Mouse (Mus musculus) stomach, adult 2 months (tissue): ENCODE results near the gene Dynlt1f. TPM values are rescaled to one million over a fixed set of nuclear protein-coding genes. Genes with fewer than 3 reads are reported as not detected.

Experiments
- polyA plus RNA-seq: library from polyadenylated mRNA; depleted of rRNA; stranded (reverse); fragments of >200 nt; gene quantifications from 2 replicates; pipeline ENCODE4 v1.2.3, GENCODE M21; 2012; rRNA removed

Gene Dynlt1f
- 23.5 and 27.9 TPM in 2 replicates for polyA plus RNA-seq

DNA sequence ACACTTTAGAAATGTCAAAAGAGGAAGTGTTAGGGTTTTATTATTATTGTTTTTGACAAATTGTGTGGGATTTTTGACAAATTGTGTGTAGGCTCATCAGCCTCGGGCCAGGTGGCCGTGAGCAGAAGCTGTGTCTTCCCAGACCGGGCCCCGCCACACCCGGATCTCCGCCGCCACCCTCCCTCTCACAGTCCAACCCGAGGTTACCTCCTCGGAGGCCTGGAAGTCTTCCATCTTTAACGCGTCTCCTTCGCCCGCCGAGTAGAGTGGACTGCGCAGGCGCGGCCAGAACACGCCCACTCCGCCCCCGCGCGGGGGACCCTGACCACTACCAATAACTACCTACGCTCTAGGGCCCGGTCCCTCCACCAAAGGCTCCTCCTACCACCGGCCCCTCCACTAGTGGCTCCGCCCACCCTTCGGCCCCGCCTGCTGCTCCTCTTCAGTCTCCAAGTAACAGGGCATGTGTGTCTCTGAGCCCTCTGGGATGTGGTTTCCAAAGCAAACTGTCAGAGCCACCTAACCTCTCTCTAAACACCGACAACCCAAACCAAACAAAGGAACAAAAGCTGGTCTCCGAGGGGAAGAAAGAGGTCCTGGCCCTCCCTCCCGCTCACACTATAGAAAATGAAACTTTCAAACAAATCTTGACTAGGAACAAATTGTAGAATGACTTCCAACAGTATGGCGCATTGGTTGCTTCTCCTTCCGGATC lies at the start of gene Dynlt1f:
Dynlt1f (minus strand) TSS at position 334 of the 715 bp plus-strand sequence.

DNA sequence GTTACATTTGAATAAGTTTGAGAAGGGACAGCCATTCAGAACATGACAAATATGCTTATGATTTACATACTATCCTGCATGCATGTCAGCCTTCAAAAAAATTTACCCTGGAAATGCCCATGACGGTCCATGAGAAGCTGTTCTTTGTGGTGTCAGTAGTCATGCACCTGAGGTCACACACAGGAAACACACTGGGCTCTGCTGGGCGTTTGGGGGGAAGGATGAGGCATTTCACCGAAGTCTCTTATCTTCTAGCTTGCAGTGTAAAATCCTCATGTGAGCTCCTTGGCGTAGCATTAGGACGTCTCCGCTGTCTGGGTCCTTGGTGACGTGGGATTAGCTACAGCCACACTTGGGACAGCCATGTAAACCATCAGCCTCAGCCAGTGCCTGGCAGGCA lies 3.1 kb upstream of the Dynlt1f start, which contains the start of gene Sytl3:
Sytl3 (plus strand) TSS at position 293 of the 400 bp plus-strand sequence.

DNA sequence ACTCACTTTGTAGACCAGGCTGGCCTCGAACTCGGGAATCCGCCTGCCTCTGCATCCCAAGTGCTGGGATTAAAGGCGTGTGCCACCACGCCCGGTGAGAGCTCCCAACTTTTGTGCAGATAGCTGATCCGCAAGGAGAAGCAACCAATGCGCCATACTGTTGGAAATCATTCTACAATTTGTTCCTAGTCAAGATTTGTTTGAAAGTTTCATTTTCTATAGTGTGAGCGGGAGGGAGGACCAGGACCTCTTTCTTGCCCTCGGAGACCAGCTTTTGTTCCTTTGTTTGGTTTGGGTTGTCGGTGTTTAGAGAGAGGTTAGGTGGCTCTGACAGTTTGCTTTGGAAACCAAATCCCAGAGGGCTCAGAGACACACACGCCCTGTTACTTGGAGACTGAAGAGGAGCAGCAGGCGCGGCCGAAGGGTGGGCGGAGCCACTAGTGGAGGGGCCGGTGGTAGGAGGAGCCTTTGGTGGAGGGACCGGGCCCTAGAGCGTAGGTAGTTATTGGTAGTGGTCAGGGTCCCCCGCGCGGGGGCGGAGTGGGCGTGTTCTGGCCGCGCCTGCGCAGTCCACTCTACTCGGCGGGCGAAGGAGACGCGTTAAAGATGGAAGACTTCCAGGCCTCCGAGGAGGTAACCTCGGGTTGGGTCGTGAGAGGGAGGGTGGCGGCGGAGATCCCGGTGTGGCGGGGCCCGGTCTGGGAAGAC lies 54.3 kb downstream of the Dynlt1f start, which contains the start of gene Dynlt1c:
Dynlt1c (plus strand) TSS at position 468 of the 708 bp plus-strand sequence.

Other genes starting within 250 kb of the Dynlt1f start
- 105 and 118 TPM in 2 replicates for gene Dynlt1b, start 225.8 kb downstream of the Dynlt1f start, polyA plus RNA-seq
- 2.7 and 3.7 TPM in 2 replicates for gene Dynlt1c, start 54.2 kb downstream of the Dynlt1f start, polyA plus RNA-seq
- gene Sytl3, start 3.2 kb upstream of the Dynlt1f start, polyA plus RNA-seq, result 0.15 and 0.39 TPM in 2 replicates
- 96.7 and 125 TPM in 2 replicates for gene Ezr, start 126.9 kb upstream of the Dynlt1f start, polyA plus RNA-seq